Mouse (Mus musculus) midbrain, embryonic 12.5 days (tissue): ENCODE data around the gene Otud7b. TPM values are rescaled to one million over a fixed set of nuclear protein-coding genes. Genes with fewer than 3 reads are reported as not detected.

ENCODE experiments used
- ATAC-seq: fragments of 200-750 bp; cut with Nextera tagmentation; 2 replicates; pipeline ENCODE4 v1.8.0; 2017; ENCODE audit warnings: low read depth, moderate TSS enrichment, moderate library complexity; ENCODE audit not compliant: low FRiP score
- H3K27ac ChIP-seq: fragments of 300-500 bp; sonication (generic); replicated peaks from 2 replicates; pipeline ENCODE4 v1.5.1; 2016; ENCODE audit warnings: mild to moderate bottlenecking
- H3K27me3 ChIP-seq: fragments of 300-500 bp; sonication (generic); 2 replicates; pipeline ENCODE4 v1.6.1; 2016; ENCODE audit warnings: mild to moderate bottlenecking
- H3K36me3 ChIP-seq: fragments of 300-500 bp; sonication (generic); 2 replicates; pipeline ENCODE4 v1.6.1; 2016
- H3K4me1 ChIP-seq: fragments of 300-500 bp; sonication (generic); 2 replicates; pipeline ENCODE4 v1.6.1; 2016
- H3K4me2 ChIP-seq: fragments of 300-500 bp; sonication (generic); replicated peaks from 2 replicates; pipeline ENCODE4 v1.6.1; 2016; ENCODE audit warnings: mild to moderate bottlenecking, moderate library complexity
- H3K4me3 ChIP-seq: fragments of 300-500 bp; sonication (generic); 2 replicates; pipeline ENCODE4 v1.5.1; 2016; ENCODE audit warnings: mild to moderate bottlenecking
- H3K9ac ChIP-seq: fragments of 300-500 bp; sonication (generic); replicated peaks from 2 replicates; pipeline ENCODE4 v1.6.1; 2016; ENCODE audit warnings: mild to moderate bottlenecking, moderate library complexity
- H3K9me3 ChIP-seq: fragments of 300-500 bp; sonication (generic); 2 replicates; pipeline ENCODE4 v1.6.1; 2016; ENCODE audit warnings: mild to moderate bottlenecking
- WGBS: fragments of 180-500 bp; shearing (Covaris S2); methylation state at CpG from one replicate; pipeline ENCODE4 v1.1.7; 2016; 5-methylcytosine and 5-hydroxymethylcytosine counted together
- polyA plus RNA-seq: library from polyadenylated mRNA; unstranded; fragments of >200 nt; fragmentation: Nextera tagmentation; extraction: Ambion mirVana; gene quantifications from 2 replicates; pipeline ENCODE4 v1.2.1, GENCODE M21; 2016

Gene Otud7b
- polyA plus RNA-seq, 1 experiment from 2014 or later = 19.1 TPM

DNA sequence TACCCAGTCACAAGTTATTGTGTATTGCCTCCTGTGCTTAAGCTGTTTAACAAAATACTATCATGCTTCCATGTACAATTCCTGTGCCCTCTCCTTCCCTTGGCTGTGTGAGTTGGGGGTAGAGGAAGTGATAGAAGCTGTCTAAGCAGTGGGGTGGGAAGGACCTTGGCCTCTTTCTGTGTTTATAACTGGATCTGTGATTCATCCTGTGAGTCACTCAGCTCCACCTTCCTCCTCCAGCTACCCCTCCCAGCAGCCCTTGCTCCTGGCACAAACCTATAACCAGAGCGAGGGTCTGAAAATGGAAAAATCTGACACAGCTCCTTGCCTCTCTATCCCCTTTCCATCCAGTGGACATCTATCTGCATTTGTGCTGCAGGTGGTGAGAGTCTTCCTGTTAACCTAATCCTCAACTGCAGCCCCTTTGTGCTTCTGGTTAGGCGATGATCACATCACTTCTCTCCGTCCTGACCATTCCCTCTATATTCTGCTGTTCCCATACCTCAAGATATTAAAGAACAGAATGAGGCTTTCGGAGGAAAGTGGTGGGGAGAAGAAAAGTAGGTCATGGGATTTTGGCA lies 56.0 kb downstream of the Otud7b start:
- peak overlapping the region; percentile 74; the same call in 1 of the 2 replicates for H3K4me2 ChIP-seq

DNA sequence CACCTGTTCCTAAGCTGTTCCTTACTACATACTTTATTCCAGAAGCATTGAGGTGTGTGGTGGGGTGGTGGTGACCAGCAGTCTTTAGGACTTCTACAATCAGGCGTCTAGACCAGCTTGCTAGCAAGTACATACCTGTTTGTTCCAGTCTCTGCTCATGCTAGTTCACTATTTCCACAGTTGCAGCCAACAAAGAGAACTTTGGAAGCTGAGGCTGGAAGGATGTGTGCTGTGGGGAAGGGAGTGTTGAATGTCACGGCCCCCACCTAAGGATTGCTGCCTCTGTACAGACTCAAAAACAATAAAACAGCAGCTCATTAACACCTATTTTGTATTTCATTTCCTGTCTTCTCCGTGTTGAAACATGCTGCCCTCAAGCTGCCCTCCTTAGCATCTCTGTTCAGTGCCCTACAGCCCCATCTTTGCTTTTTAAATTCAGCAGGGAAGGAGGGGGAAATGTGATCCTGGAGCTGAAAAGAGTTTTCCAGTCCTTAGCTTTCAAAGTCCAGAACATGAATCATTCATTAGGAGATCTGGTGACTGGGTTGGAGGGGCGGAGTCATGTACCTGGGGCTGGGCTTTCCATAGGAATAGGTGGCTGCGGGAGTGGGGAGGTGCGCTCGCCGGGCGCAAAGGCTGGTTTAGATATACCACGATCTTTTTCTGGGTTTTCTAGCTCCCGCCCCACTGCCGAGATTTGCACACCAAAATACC lies 56.6 kb downstream of the Otud7b start:
- Histone ChIP-seq H3K27me3 (peaks cover 6% of the 10 kb centered on the region; the same call in 1 of the 2 replicates), H3K4me1 (peaks cover 21% of the 10 kb centered on the region), H3K27ac (peak overlapping the region; percentile 22; the same call in 1 of the 2 replicates), H3K36me3 (peaks cover 2% of the 10 kb centered on the region; the same call in 1 of the 2 replicates), H3K4me2 (peak overlapping the region; percentile 74), H3K4me3 (peak overlapping the region; percentile 37), H3K9ac (peak overlapping the region; percentile 62), H3K9me3 (no peaks in the 10 kb centered on the region)
- WGBS = 3% methylated on average over 12 of the region's 12 CpGs
- ATAC-seq = peak; percentile 69; the same call in 1 of the 2 replicates

More for the DNA sequence above, 56.0 kb downstream of the Otud7b start:
- no peak for ATAC-seq
- Histone ChIP-seq H3K4me3 (no peak overlapping the region), H3K27me3 (peaks cover 6% of the 10 kb centered on the region; the same call in 1 of the 2 replicates), H3K36me3 (peaks cover 8% of the 10 kb centered on the region), H3K9ac (peak overlapping the region; percentile 62; the same call in 1 of the 2 replicates), H3K27ac (peak overlapping the region; percentile 22; the same call in 1 of the 2 replicates), H3K9me3 (no peaks in the 10 kb centered on the region), H3K4me1 (peaks cover 21% of the 10 kb centered on the region)
- WGBS = 68% methylated on average over 4 of the region's 4 CpGs

DNA sequence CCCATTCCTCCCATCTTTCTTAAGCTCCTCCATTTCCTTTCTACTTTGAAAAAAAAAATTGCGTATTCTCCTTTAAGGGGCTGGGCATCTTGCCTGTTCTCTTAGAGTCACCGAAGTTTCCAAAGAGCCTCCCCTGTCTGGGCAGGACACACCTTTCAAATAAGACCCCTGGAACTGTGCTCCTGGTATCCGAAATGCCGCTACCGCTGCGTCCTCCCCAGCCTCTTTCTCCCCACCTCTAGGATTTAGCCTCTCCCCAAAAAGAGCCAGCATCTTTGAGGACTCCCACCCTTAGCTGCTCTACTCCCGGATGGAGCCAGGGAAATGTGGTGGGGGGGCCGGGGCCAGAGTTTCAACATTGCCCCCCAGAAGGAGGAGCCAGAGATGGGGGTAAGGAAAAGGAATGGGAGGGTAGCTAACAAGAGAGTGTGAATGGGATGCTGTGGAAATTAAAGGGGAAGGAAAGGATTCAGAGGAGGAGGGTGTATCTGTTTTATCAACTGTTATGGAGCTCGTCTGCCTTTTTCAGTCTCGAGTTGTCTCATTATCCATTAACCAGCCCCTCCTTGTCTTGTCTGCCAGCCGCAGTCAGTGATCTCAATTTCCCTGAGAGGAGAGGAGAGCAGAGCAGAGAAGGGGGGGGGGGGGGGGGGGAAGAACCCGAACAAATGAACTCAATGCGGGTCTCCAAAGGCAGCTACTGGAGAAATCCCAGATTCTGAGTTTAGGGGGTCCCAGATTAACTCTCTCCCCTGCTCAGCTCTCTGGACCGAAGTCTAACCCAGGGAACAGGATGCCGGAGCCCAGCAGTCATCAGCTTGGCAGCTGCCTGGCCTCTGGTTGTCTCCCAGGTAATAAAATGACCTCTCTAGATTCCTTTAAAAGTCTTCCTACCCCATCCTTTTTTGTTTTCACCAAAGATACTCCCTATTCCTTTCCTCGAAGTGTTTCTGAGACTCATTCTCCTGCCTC lies 57.8 kb downstream of the Otud7b start, which contains the start of gene Mtmr11:
Gene Mtmr11 (plus strand): TSS at position 136 of the 972 bp plus-strand sequence.
- Histone ChIP-seq H3K9me3 (no peaks in the 10 kb centered on the region), H3K27ac (peak within 1 kb of the TSS; percentile 22; the same call in 1 of the 2 replicates), H3K9ac (peak within 1 kb of the TSS; percentile 62), H3K4me1 (peaks cover 21% of the 10 kb centered on the region), H3K36me3 (no peaks in the 10 kb centered on the region), H3K4me2 (peak within 1 kb of the TSS; percentile 74), H3K27me3 (peaks cover 6% of the 10 kb centered on the region; the same call in 1 of the 2 replicates), H3K4me3 (peak within 1 kb of the TSS; percentile 37)
- ATAC-seq = 0 out of 2 replicates have a peak, but pooled peaks have one; percentile 29
- 7% methylated on average over 16 of the region's 16 CpGs for WGBS

DNA sequence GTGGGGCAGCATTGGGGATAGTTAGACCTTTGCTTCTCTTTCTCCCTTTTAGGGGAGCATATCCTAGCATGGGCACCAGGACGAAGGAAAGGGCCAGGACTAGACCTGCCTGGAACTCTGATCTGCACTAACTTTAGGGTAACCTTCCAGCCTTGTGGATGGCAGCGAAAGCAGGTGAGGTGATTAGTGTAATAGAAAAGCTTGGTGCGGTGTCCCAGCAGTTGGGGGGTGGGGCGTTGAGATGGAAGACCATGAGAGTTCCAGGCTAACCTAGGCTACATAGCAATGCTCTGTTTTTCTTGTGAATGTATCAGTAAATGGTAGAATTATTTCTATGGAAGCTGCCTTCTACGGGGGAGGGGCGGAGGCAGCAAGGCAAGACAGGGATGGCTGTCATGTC lies 58.7 kb downstream of the Otud7b start:
- Histone ChIP-seq H3K9me3 (no peaks in the 10 kb centered on the region), H3K4me1 (peaks cover 21% of the 10 kb centered on the region), H3K27me3 (peaks cover 6% of the 10 kb centered on the region; the same call in 1 of the 2 replicates), H3K9ac (no peak overlapping the region), H3K27ac (no peak overlapping the region), H3K36me3 (no peaks in the 10 kb centered on the region), H3K4me2 (no peak overlapping the region), H3K4me3 (no peak overlapping the region)
- ATAC-seq = no peak
- WGBS = 89% methylated on average over 6 of the region's 6 CpGs

DNA sequence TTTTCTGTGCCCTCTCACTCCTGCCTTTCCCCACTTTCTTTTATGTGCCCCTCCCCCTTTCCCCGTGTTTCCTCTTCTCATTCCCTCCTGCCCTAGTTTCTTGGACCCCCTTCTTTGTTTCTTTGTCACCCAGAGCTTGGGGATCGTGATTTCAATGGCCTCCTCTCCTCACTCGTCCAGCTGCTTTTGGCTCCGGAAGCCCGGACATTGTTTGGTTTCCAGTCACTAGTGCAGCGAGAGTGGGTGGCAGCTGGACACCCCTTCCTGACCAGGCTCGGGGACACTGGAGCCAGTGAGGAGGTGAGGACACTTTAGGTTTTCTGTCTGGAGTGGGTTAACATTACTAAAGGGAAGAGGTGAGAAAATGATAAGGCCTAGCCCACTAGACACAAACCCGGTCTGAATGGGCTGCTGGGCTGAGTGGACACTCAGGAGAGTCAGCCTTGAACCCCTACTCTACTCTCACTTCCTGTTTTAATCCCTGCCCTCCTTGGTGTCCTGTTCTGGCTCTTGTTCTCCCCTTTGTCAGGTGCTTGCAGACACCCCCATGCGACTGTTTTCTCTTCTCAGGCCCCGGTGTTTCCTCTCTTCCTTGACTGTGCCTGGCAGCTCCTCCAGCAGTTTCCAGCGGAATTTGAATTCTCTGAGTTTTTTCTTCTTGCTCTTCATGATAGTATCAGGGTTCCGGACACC lies 64.3 kb downstream of the Otud7b start:
- peaks cover 24% of the 10 kb centered on the region for H3K4me1 ChIP-seq

DNA sequence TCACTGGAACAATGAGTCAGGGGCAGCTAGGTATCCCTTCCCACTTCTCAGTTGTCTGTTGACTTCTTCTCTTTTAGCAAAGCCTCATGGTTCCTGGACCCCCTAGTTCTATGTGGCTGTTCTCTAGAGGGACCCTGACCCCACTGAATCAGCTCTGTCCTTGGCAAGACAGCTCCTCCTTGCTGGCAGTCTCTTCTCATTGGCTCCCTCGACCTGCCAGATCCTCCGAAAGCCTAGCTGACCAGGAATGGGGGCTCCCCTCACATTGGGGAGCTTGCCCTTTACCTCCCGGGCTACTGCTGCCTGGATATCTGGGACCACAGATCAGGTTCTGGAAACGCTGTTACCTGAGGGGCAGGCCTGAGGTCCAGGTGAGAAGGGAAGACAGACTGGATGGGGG lies 65.9 kb downstream of the Otud7b start:
- H3K9me3 ChIP-seq = no peaks in the 10 kb centered on the region
- H3K36me3 ChIP-seq = peaks cover 15% of the 10 kb centered on the region
- peaks cover 31% of the 10 kb centered on the region for H3K4me1 ChIP-seq
- no peak for ATAC-seq
- no peak overlapping the region for H3K4me2 ChIP-seq
- no peak overlapping the region for H3K4me3 ChIP-seq
- WGBS = 91% methylated on average over 4 of the region's 4 CpGs
- no peaks in the 10 kb centered on the region for H3K27me3 ChIP-seq
- no peak overlapping the region; the same call in 1 of the 2 replicates for H3K27ac ChIP-seq
- no peak overlapping the region for H3K9ac ChIP-seq

More for the DNA sequence above, 64.3 kb downstream of the Otud7b start:
- 76% methylated on average over 12 of the region's 12 CpGs for WGBS
- Histone ChIP-seq H3K9ac (no peak overlapping the region), H3K27ac (no peak overlapping the region), H3K36me3 (no peaks in the 10 kb centered on the region), H3K4me2 (no peak overlapping the region), H3K9me3 (no peaks in the 10 kb centered on the region), H3K4me3 (no peak overlapping the region), H3K27me3 (no peaks in the 10 kb centered on the region)
- no peak for ATAC-seq

DNA sequence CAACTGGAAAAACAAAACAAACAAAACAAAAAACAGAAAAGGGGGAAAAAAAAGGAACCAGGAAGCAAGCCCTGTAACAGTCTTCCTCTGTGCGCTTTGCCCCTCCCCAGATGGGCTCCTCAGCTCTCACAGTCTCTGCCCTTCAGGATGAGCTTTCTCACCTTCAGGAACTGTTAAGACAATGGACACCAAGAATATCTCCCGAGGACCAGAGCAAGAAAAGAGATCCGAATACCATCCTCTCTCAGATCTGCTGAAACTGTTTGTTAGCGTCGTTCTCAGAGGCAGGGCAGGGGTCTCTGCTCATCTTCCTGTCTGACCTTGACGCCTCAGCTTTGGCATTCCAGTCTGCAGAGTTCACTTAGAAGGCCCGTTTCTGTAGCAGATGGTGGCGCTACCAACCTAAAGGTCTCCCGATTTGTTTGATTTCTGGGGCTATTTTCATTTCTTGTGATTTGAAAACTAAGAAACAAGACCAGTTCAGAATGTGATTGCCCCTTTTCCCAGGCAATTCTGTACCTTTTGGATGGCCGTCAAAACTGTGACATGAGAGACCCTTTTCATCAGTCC lies 66.7 kb downstream of the Otud7b start:
- peak overlapping the region; percentile 92 for H3K4me3 ChIP-seq
- H3K36me3 ChIP-seq = peaks cover 21% of the 10 kb centered on the region
- peaks cover 31% of the 10 kb centered on the region for H3K4me1 ChIP-seq
- ATAC-seq = no peak
- peak overlapping the region; percentile 98; the same call in 1 of the 2 replicates for H3K27ac ChIP-seq
- H3K9me3 ChIP-seq = no peaks in the 10 kb centered on the region
- no peaks in the 10 kb centered on the region for H3K27me3 ChIP-seq
- H3K9ac ChIP-seq = peak overlapping the region; percentile 93
- H3K4me2 ChIP-seq = peak overlapping the region; percentile 97
- 78% methylated on average over 10 of the region's 10 CpGs for WGBS

DNA sequence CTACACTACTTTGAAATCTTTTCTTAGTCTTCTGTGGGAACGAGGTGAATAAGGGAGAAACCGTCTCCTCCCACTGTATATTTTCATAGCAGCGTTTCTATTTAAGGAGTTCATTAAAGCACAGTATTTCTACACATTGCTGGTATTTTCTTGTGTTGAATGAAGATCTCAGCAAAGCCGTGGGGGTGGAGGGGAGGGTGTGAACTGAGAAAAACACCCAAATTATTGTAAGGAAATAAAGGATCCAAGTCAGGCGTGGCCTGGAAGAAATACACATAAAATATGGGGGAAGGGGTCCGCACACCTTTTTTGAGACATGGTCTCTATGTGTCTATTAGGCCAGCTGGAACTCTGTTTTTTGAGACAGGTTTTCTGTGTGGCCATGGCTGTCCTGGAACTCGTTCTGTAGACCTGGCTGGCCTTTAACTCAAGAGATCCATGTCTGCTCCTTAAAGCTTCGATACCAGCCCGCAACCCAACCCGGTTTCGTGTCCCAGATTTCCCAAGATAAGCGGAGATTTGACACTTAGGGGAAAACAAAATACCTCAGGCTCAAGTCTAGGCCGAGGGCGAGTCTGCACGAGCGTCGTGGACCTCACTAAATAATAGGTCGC lies 67.4 kb downstream of the Otud7b start:
- Histone ChIP-seq H3K9me3 (no peaks in the 10 kb centered on the region), H3K9ac (peak overlapping the region; percentile 93), H3K4me3 (peak overlapping the region; percentile 92), H3K4me2 (peak overlapping the region; percentile 97), H3K27ac (peak overlapping the region; percentile 98), H3K27me3 (no peaks in the 10 kb centered on the region), H3K36me3 (peaks cover 28% of the 10 kb centered on the region), H3K4me1 (peaks cover 31% of the 10 kb centered on the region)
- WGBS = 27% methylated on average over 18 of the region's 18 CpGs
- ATAC-seq = no peak

DNA sequence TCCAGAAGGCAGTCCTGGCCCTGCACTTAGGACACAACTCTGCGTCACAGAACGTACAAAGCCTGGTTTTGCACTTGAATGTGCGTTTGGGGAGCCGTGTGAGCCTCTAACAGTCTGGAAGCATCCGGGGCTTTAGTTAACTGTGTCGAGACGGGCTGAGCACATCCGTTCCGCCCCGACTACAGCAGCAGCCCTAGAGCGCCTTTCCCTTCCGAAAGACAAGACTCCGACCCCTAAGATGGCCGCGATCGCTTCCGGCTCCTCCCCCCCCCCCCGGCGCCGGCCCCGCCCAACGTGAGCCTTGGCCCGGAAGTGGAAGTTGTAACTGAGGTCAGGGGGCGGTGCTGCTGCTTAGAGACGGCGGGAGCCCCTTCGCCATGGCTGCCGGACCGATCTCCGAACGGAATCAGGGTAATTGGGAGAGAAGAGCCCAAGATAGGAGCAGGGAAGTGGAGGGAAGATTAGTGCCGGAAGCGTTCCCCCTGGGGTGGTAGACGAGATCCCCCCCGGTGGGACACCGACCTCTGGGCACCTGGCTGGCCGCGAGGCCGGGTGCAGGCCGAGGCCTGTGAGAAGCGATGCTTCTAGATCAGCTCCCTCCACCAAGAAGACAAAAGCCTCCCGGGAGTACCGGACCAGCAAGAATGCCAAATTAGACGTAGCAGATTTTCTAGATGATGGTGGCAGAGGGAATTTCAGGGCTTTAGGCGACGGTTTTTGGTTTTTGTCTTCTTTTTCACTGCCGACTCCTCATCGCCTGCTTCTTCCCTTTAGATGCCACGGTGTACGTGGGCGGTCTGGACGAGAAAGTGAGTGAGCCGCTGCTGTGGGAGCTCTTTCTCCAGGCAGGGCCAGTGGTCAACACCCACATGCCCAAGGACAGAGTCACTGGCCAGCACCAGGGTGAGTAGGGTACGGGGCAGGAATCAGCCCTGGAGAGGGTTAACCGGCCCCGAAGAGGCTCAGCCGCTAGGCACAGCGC lies 68.2 kb downstream of the Otud7b start, which contains the start of gene Sf3b4:
Gene Sf3b4 (plus strand): TSS at position 136 of the 982 bp plus-strand sequence.
- Histone ChIP-seq H3K4me3 (peak within 1 kb of the TSS; percentile 92), H3K4me1 (peaks cover 31% of the 10 kb centered on the region), H3K27me3 (no peaks in the 10 kb centered on the region), H3K27ac (peak within 1 kb of the TSS; percentile 98), H3K36me3 (peaks cover 33% of the 10 kb centered on the region), H3K4me2 (peak within 1 kb of the TSS; percentile 97), H3K9me3 (no peaks in the 10 kb centered on the region), H3K9ac (peak within 1 kb of the TSS; percentile 93)
- peak; percentile 91 for ATAC-seq
- 1% methylated on average over 58 of the region's 58 CpGs for WGBS
